Mouse (Mus musculus): ENCODE data around the gene Dpm3. TPM values are rescaled to one million over a fixed set of nuclear protein-coding genes. Genes with fewer than 3 reads are reported as not detected.

Gene Dpm3
- polyA plus RNA-seq, 1 experiment from 2014 or later: 120 TPM

DNA sequence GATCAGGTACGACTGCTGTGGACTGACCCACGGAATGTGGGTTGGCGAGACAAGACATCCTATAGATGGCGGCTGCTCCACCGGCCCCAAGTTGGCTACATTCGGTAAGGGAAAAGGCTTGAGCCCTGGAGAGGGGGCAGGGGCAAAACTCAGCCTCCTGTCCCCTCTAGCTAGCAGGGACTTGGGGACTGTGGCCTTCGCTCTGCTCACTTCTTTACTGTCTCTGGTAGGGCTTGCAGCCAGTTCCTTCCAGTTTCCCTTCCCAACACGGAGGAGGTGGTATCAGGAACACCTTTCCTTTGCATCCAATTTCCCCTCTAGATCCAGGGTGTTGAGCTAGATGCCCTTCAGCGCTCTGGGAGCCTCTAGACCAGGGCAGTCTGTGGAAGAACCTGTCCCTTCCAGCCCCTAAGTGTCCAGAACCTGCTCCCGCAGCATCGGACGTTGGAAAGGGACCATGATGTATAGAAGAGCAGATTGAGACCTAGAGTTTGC, 33.8 kb upstream of the Dpm3 start:
- Histone ChIP-seq H3K4me2 (replicated peaks; ENCODE audit: low read depth) (no peak overlapping the region), H3K9me3 (ENCODE audit: control insufficient read depth) (no peaks in the 10 kb centered on the region), H3K4me3 (ENCODE audit: low read depth, low read length) (no peak overlapping the region), H3K36me3 (ENCODE audit: control insufficient read depth, insufficient read depth) (no peaks in the 10 kb centered on the region; the same call in 1 of the 2 replicates), H3K4me1 (replicated peaks; ENCODE audit: control insufficient read depth, insufficient read depth, low read length) (peaks cover 4% of the 10 kb centered on the region; the same call in 1 of the 2 replicates), H3K27ac (ENCODE audit: low read depth, low read length) (no peak overlapping the region), H3K27me3 (replicated peaks; ENCODE audit: control insufficient read depth, insufficient read depth, low read length) (no peaks in the 10 kb centered on the region), H3K9ac (ENCODE audit: low read depth, low read length) (no peak overlapping the region)
- no peak for TF ChIP-seq CTCF (IDR thresholded peaks at IDR 0.05; ENCODE audit: low read depth)
- ATAC-seq: no peak
- 67% methylated on average over 12 of the region's 12 CpGs for WGBS

GRCm38 (mm10) chr3:89225918-89226317, 33.2 kb upstream of the Dpm3 start:
- Histone ChIP-seq H3K4me1 (replicated peaks; ENCODE audit: control insufficient read depth, insufficient read depth, low read length) (peaks cover 4% of the 10 kb centered on the region; the same call in 1 of the 2 replicates), H3K4me3 (ENCODE audit: low read depth, low read length) (no peak overlapping the region), H3K27me3 (replicated peaks; ENCODE audit: control insufficient read depth, insufficient read depth, low read length) (no peaks in the 10 kb centered on the region), H3K4me2 (replicated peaks; ENCODE audit: low read depth) (no peak overlapping the region), H3K36me3 (ENCODE audit: control insufficient read depth, insufficient read depth) (no peaks in the 10 kb centered on the region; the same call in 1 of the 2 replicates), H3K9ac (ENCODE audit: low read depth, low read length) (no peak overlapping the region), H3K27ac (ENCODE audit: low read depth, low read length) (no peak overlapping the region), H3K9me3 (ENCODE audit: control insufficient read depth) (no peaks in the 10 kb centered on the region)
- no peak for TF ChIP-seq CTCF (IDR thresholded peaks at IDR 0.05; ENCODE audit: low read depth)
- no peak for ATAC-seq
- WGBS: 73% methylated on average over 4 of the region's 4 CpGs

DNA sequence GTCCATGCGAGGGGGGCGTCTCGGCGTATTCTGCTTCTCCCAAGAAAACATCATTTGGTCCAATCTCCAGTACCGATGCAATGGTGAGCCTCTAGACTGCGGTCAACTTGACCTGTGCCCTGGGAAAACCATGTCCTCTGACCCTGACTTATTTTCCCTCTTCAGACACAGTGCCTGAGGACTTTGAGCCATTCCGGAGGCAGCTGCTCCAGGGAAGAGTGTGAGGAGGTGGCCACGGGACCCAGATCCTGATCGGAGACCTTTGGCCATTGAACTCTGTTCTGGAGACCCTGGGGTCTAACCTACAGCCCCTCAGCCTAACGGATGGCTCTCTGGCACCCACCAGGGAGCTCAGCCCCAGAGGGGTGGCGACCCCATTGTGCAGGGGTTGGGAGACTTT, 32.8 kb upstream of the Dpm3 start:
- TF ChIP-seq CTCF (IDR thresholded peaks at IDR 0.05; ENCODE audit: low read depth): no peak
- H3K9me3 ChIP-seq (ENCODE audit: control insufficient read depth): no peaks in the 10 kb centered on the region
- no peaks in the 10 kb centered on the region for H3K27me3 ChIP-seq (replicated peaks; ENCODE audit: control insufficient read depth, insufficient read depth, low read length)
- WGBS: 55% methylated on average over 11 of the region's 11 CpGs
- no peak overlapping the region for H3K4me3 ChIP-seq (ENCODE audit: low read depth, low read length)
- no peak for ATAC-seq
- H3K36me3 ChIP-seq (ENCODE audit: control insufficient read depth, insufficient read depth): no peaks in the 10 kb centered on the region; the same call in 1 of the 2 replicates
- no peak overlapping the region for H3K27ac ChIP-seq (ENCODE audit: low read depth, low read length)
- H3K4me2 ChIP-seq (replicated peaks; ENCODE audit: low read depth): peak overlapping the region; percentile 65; the same call in 1 of the 2 replicates
- peaks cover 4% of the 10 kb centered on the region; the same call in 1 of the 2 replicates for H3K4me1 ChIP-seq (replicated peaks; ENCODE audit: control insufficient read depth, insufficient read depth, low read length)
- H3K9ac ChIP-seq (ENCODE audit: low read depth, low read length): no peak overlapping the region

DNA sequence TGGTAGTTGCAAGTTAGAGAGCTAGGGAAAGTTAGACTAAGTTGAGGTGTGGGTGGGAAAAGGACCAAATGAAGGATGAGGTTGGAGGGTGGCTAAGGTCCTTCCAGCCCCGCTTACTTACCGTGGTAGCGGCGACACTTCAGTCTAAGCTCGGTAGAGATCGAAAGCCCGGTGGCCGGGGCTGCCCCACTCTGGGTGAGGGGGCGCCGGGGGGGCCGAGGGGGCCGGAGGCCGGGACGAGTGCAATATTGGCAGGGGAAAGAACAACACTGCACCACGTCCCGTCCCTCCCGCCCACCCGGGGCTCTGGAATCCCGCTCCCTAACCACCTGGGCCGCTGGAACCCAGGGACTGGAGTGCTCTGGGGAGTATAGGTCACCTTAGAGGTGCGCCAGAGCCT, 32.3 kb upstream of the Dpm3 start, which contains the start of gene Mtx1:
Gene Mtx1 (minus strand): TSS at position 189 of the 400 bp plus-strand sequence.
- peak; percentile 1; the same call in 1 of the 2 replicates for ATAC-seq
- Histone ChIP-seq H3K9me3 (ENCODE audit: control insufficient read depth) (no peaks in the 10 kb centered on the region), H3K9ac (ENCODE audit: low read depth, low read length) (peak within 1 kb of the TSS; percentile 11; the same call in 1 of the 2 replicates), H3K36me3 (ENCODE audit: control insufficient read depth, insufficient read depth) (no peaks in the 10 kb centered on the region; the same call in 1 of the 2 replicates), H3K4me3 (ENCODE audit: low read depth, low read length) (peak within 1 kb of the TSS; percentile 40), H3K4me2 (replicated peaks; ENCODE audit: low read depth) (peak within 1 kb of the TSS; percentile 65), H3K4me1 (replicated peaks; ENCODE audit: control insufficient read depth, insufficient read depth, low read length) (peaks cover 4% of the 10 kb centered on the region; the same call in 1 of the 2 replicates), H3K27ac (ENCODE audit: low read depth, low read length) (peak within 1 kb of the TSS; percentile 17; the same call in 1 of the 2 replicates), H3K27me3 (replicated peaks; ENCODE audit: control insufficient read depth, insufficient read depth, low read length) (no peaks in the 10 kb centered on the region)
- no peak for TF ChIP-seq CTCF (IDR thresholded peaks at IDR 0.05; ENCODE audit: low read depth)
- 13% methylated on average over 21 of the region's 21 CpGs for WGBS

- peak; percentile 39 for ATAC-seq
- H3K4me2 ChIP-seq (replicated peaks; ENCODE audit: low read depth): peak overlapping the region; percentile 65
- 7% methylated on average over 41 of the region's 41 CpGs for WGBS
- no peaks in the 10 kb centered on the region for H3K27me3 ChIP-seq (replicated peaks; ENCODE audit: control insufficient read depth, insufficient read depth, low read length)
- no peaks in the 10 kb centered on the region; the same call in 1 of the 2 replicates for H3K36me3 ChIP-seq (ENCODE audit: control insufficient read depth, insufficient read depth)
- H3K9ac ChIP-seq (ENCODE audit: low read depth, low read length): peak overlapping the region; percentile 11; the same call in 1 of the 2 replicates
- peak overlapping the region; percentile 17; the same call in 1 of the 2 replicates for H3K27ac ChIP-seq (ENCODE audit: low read depth, low read length)
- peaks cover 4% of the 10 kb centered on the region; the same call in 1 of the 2 replicates for H3K4me1 ChIP-seq (replicated peaks; ENCODE audit: control insufficient read depth, insufficient read depth, low read length)
- peak overlapping the region; percentile 40 for H3K4me3 ChIP-seq (ENCODE audit: low read depth, low read length)
- TF ChIP-seq CTCF (IDR thresholded peaks at IDR 0.05; ENCODE audit: low read depth): no peak
- H3K9me3 ChIP-seq (ENCODE audit: control insufficient read depth): no peaks in the 10 kb centered on the region
These were observed 31.6 kb upstream of the Dpm3 start for GRCm38 (mm10) chr3:89227307-89228179.

DNA sequence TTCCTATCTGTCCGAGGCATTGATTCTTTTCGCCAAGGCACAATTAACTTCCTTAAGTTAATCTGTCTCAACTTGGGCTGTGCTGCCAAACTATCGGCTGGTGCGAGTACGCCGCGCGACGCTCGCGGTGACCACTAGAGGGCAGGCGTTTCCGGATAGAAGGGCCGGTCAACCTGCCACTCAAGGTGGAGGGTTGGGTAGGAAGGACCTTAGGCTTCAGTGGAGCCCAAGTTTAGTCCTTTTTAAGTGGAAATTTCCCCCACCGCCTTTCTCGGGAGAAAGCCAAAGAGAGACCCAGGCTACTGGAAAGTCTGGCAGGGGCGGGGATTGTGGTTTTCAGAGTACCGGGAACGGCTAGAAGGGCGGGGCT, 31.0 kb upstream of the Dpm3 start:
- Histone ChIP-seq H3K4me2 (replicated peaks; ENCODE audit: low read depth) (peak overlapping the region; percentile 65), H3K27ac (ENCODE audit: low read depth, low read length) (peak overlapping the region; percentile 17; the same call in 1 of the 2 replicates), H3K36me3 (ENCODE audit: control insufficient read depth, insufficient read depth) (no peaks in the 10 kb centered on the region), H3K9me3 (ENCODE audit: control insufficient read depth) (no peaks in the 10 kb centered on the region), H3K9ac (ENCODE audit: low read depth, low read length) (no peak overlapping the region), H3K4me1 (replicated peaks; ENCODE audit: control insufficient read depth, insufficient read depth, low read length) (peaks cover 4% of the 10 kb centered on the region; the same call in 1 of the 2 replicates), H3K4me3 (ENCODE audit: low read depth, low read length) (peak overlapping the region; percentile 40), H3K27me3 (replicated peaks; ENCODE audit: control insufficient read depth, insufficient read depth, low read length) (no peaks in the 10 kb centered on the region)
- ATAC-seq: peak; percentile 73
- WGBS: under 1% methylated on average over 20 of the region's 20 CpGs
- peak; percentile 97 for TF ChIP-seq CTCF (IDR thresholded peaks at IDR 0.05; ENCODE audit: low read depth)

Data from intestine, postnatal 0 days (tissue).